15 mouse cellular contexts compared by ENCODE assay signal in genomic region chr4:54761257-54761656, GRCm38 (mm10).
A peak's percentile ranks its signal among the peaks of the same experiment; 100 is the strongest.
DNase-seq lines count a peak whose midpoint lies in the region; ATAC-seq and TF ChIP-seq lines count a peak whose summit lies in the region.
"Had no signal": no experiment of that assay in that cellular context is flagged by ENCODE, and none has a peak within 500 bp of the region (broad histone marks: within the 10 kb centered on the region; RNA-seq: fewer than 3 reads in every experiment).

No protein-coding gene starts in this region.

- H3K9ac ChIP-seq in embryonic facial prominence, embryonic 14.5 days (ENCODE audit: low read depth, low read length), result no peak overlapping the region
- no peak overlapping the region for H3K9ac ChIP-seq in midbrain, embryonic 16.5 days (ENCODE audit: low read depth, low read length)
- no peak overlapping the region for H3K9ac ChIP-seq in midbrain, postnatal 0 days (replicated peaks; ENCODE audit: low read length, poor library complexity, severe bottlenecking)
- H3K9ac ChIP-seq: hindbrain, embryonic 15.5 days; kidney, embryonic 15.5 days had no signal

- H3K4me2 ChIP-seq in embryonic facial prominence, embryonic 14.5 days (ENCODE audit: low read depth, low read length), result no peak overlapping the region
- no peak overlapping the region for H3K4me2 ChIP-seq in midbrain, embryonic 16.5 days (ENCODE audit: low read length)
- no peak overlapping the region for H3K4me2 ChIP-seq in midbrain, postnatal 0 days (ENCODE audit: low read depth, low read length, poor library complexity, severe bottlenecking)
- H3K4me2 ChIP-seq: hindbrain, embryonic 15.5 days; kidney, embryonic 15.5 days had no signal

- no peaks in the 10 kb centered on the region for H3K9me3 ChIP-seq in embryonic facial prominence, embryonic 14.5 days (ENCODE audit: control insufficient read depth, low read length)
- H3K9me3 ChIP-seq in embryonic facial prominence, embryonic 10.5 days, result no peaks in the 10 kb centered on the region
- H3K9me3 ChIP-seq in midbrain, embryonic 16.5 days (replicated peaks; ENCODE audit: control insufficient read depth, low read length, poor library complexity, severe bottlenecking), result no peaks in the 10 kb centered on the region
- no peaks in the 10 kb centered on the region for H3K9me3 ChIP-seq in midbrain, postnatal 0 days (ENCODE audit: low read length)
- H3K9me3 ChIP-seq: hindbrain, embryonic 15.5 days; kidney, embryonic 15.5 days had no signal

- 38% methylated on average over 5 of the region's 5 CpGs for WGBS in embryonic facial prominence, embryonic 14.5 days
- WGBS in embryonic facial prominence, embryonic 10.5 days, result 70% methylated on average over 5 of the region's 5 CpGs
- 71% methylated on average over 5 of the region's 5 CpGs for WGBS in midbrain, embryonic 16.5 days
- 80% methylated on average over 5 of the region's 5 CpGs for WGBS in midbrain, postnatal 0 days

- no peak for ATAC-seq in embryonic facial prominence, embryonic 14.5 days (ENCODE audit: low read depth)
- no peak for ATAC-seq in midbrain, embryonic 16.5 days
- ATAC-seq in midbrain, postnatal 0 days (ENCODE audit: low FRiP score), result no peak
- ATAC-seq: activated CD4-positive, CD25-positive, alpha-beta regulatory T cell, adult 4 months had no signal

- no peaks in the 10 kb centered on the region for H3K27me3 ChIP-seq in embryonic facial prominence, embryonic 14.5 days (replicated peaks; ENCODE audit: control insufficient read depth, insufficient read depth, low read length)
- no peaks in the 10 kb centered on the region for H3K27me3 ChIP-seq in embryonic facial prominence, embryonic 10.5 days (replicated peaks; ENCODE audit: low read depth, poor library complexity, severe bottlenecking)
- H3K27me3 ChIP-seq in midbrain, embryonic 16.5 days (ENCODE audit: control insufficient read depth, insufficient read depth, low read depth, low read length), result no peaks in the 10 kb centered on the region
- H3K27me3 ChIP-seq in midbrain, postnatal 0 days (ENCODE audit: insufficient read depth, low read length), result no peaks in the 10 kb centered on the region
- H3K27me3 ChIP-seq: hindbrain, embryonic 15.5 days; kidney, embryonic 15.5 days had no signal

- H3K4me1 ChIP-seq in embryonic facial prominence, embryonic 14.5 days (ENCODE audit: control insufficient read depth, insufficient read depth, low read length), result peaks cover 16% of the 10 kb centered on the region
- peaks cover 18% of the 10 kb centered on the region for H3K4me1 ChIP-seq in embryonic facial prominence, embryonic 10.5 days
- H3K4me1 ChIP-seq in midbrain, embryonic 16.5 days (ENCODE audit: control insufficient read depth, insufficient read depth, low read length), result peaks cover 3% of the 10 kb centered on the region
- no peaks in the 10 kb centered on the region for H3K4me1 ChIP-seq in midbrain, postnatal 0 days (ENCODE audit: insufficient read depth, low read length)

- DNase-seq in embryonic facial prominence, embryonic 14.5 days (ENCODE audit: low spot score), result peak; percentile 33
- DNase-seq in embryonic facial prominence, embryonic 10.5 days (ENCODE audit: low spot score), result no peak
- DNase-seq in kidney, postnatal 14 days, result peak; percentile 19
- no peak for DNase-seq in kidney, adult 18-20 months
- peak; percentile 48 for DNase-seq in cerebellum, adult 9-10 months
- DNase-seq in lung, postnatal 14 days, result peak; percentile 46
- DNase-seq in midbrain, postnatal 0 days (ENCODE audit: low spot score), result no peak
- DNase-seq: embryo, embryonic 11 days; liver; thymus, adult 18-20 months had no signal

- no peak overlapping the region for H3K4me3 ChIP-seq in embryonic facial prominence, embryonic 14.5 days (ENCODE audit: low read depth, low read length)
- H3K4me3 ChIP-seq in embryonic facial prominence, embryonic 10.5 days, result no peak overlapping the region
- no peak overlapping the region for H3K4me3 ChIP-seq in midbrain, embryonic 16.5 days (ENCODE audit: low read depth, low read length)
- no peak overlapping the region for H3K4me3 ChIP-seq in midbrain, postnatal 0 days (ENCODE audit: low read depth, low read length)
- H3K4me3 ChIP-seq: hindbrain, embryonic 15.5 days; kidney, embryonic 15.5 days had no signal

- H3K27ac ChIP-seq in embryonic facial prominence, embryonic 14.5 days (replicated peaks; ENCODE audit: low read depth, low read length), result no peak overlapping the region
- H3K27ac ChIP-seq in embryonic facial prominence, embryonic 10.5 days (replicated peaks), result no peak overlapping the region
- no peak overlapping the region for H3K27ac ChIP-seq in midbrain, embryonic 16.5 days (ENCODE audit: low read length)
- no peak overlapping the region for H3K27ac ChIP-seq in midbrain, postnatal 0 days (ENCODE audit: low read depth, low read length)
- H3K27ac ChIP-seq: hindbrain, embryonic 15.5 days; kidney, embryonic 15.5 days had no signal

- H3K36me3 ChIP-seq in embryonic facial prominence, embryonic 14.5 days (ENCODE audit: control insufficient read depth, insufficient read depth, low read length), result no peaks in the 10 kb centered on the region
- no peaks in the 10 kb centered on the region for H3K36me3 ChIP-seq in embryonic facial prominence, embryonic 10.5 days (replicated peaks)
- H3K36me3 ChIP-seq in midbrain, embryonic 16.5 days (ENCODE audit: control insufficient read depth, insufficient read depth, low read length), result no peaks in the 10 kb centered on the region
- no peaks in the 10 kb centered on the region for H3K36me3 ChIP-seq in midbrain, postnatal 0 days (ENCODE audit: insufficient read depth, low read length)
- H3K36me3 ChIP-seq: G1E; hindbrain, embryonic 15.5 days; kidney, embryonic 15.5 days had no signal

- TF ChIP-seq CTCF in midbrain, postnatal 0 days (IDR thresholded peaks at IDR 0.05), result no peak

Comparison
In these comparisons a context has a peak if more than half of its experiments do, and no peak if none do; other contexts are left out.
1. DNase-seq: peak in embryonic facial prominence, embryonic 14.5 days (single experiment), kidney, postnatal 14 days (single experiment), cerebellum, adult 9-10 months (single experiment) and lung, postnatal 14 days (single experiment); none in embryonic facial prominence, embryonic 10.5 days (single experiment), kidney, adult 18-20 months (single experiment) and midbrain, postnatal 0 days (single experiment).